Mouse (Mus musculus): Measurements from ENCODE around the gene Foxo3. TPM values are rescaled to one million over a fixed set of nuclear protein-coding genes. Genes with fewer than 3 reads are reported as not detected.

The Foxo3 gene
- total RNA-seq, 1 experiment from 2014 or later = 57.6 TPM

DNA sequence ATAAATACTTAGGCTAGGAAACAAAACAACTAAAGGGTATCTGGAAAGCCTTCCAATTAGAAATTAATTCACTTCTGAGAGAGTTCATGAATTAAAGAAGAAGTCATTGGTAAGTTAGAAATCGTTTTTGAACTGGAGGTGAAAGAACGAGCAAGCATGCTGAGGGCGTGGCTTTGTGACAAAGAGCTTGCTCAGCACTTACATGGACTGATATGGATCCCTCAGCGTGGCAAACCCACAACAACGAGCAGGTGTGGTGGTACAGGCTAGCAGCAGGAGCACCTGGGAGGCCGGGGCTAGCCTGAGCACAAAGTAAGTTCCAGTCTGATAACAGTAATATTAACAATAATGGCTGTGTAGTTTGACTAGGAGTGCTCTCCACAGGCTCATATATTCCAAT is 41.2 kb downstream of the Foxo3 start:
- ATAC-seq (replicated peaks; ENCODE audit: low read depth, poor library complexity, severe bottlenecking) = no peak

DNA sequence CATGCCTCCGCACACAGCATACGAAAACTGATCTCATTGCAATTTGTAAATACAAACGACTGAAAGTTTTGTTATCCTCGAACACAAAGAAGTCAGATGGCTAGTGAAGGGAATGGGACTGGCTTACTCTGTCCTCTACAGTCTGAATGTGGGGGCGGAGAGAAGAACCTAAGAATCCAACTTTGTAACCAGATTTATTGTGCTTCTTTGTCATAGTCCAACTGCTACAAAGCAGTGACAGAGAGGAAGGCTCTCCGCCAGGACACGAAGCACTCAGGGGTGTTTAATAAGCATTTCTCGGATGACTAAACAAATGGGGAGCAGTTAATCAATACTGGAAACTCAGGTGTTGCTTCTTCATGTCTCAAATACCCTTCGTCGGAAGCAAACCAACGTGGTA is 43.6 kb downstream of the Foxo3 start:
- no peak for ATAC-seq (replicated peaks; ENCODE audit: low read depth, poor library complexity, severe bottlenecking)

DNA sequence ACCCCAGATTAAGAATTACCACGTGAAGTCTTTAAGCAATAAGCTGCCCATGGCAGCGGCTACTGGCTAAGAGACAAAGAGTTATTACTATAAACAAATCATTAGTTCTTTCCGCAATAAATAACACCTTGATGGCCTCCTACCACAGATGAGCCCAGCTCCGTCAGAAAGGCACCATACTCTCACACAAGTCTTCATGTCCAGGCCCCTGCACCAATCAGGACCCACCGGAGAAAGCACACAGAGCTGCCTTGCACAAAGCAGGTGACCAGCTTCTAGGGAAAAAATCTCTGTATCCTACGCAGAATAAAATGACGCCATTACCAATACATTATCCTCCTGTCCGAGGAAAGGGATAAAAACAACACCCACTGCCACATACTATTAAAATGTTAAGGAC is 44.7 kb downstream of the Foxo3 start:
- no peak for ATAC-seq (replicated peaks; ENCODE audit: low read depth, poor library complexity, severe bottlenecking)

DNA sequence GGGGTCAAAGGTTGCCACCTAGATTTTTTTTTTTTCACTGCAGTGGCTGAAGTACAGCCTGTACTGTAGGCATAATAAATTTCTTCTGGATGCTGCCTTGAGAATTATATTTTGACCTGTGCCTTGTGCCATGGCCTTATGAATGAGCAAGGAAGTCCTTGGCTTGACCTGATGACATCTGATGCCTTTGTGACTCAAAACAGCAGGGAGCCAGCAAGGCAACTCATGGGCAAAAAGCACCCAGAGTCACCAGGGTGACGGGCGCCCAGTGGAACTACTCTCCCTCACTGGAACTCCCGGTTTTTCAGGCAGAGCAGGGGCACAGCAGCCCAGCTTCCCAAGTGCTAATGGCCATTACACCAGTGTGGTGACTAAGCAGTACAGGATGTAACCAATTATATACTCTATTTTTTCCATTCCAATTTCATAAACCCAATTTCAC is 45.4 kb downstream of the Foxo3 start:
- no peak for ATAC-seq (replicated peaks; ENCODE audit: low read depth, poor library complexity, severe bottlenecking)

DNA sequence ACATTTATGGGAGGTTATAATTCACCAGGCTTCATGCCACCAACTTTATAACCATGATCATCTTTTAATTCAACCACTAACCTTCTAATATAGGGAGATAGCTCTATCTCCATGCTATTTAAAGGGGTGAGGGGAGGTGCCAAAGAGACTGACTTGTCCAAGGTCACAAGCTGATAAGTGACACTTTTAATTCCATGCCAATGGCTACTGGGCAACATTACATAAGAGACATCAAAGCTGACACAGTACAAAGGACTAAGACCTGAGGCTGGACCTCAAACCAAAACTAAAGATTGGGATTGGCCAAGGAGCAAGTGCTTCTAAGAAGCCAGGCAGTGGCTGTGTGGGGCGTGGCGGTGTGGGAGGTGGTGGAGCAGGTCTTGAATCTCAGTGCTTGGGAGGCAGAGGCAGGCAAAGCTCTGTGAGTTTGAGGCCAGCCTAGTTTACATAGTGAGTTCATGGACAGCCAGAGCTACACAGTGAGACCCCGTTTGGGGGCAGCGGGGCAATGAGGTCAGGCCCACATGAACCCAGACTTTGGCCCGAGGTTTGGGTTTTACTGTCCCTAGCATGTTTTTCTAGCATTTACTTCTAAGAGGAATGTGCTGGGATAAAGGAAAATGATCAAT is 46.0 kb downstream of the Foxo3 start:
- no peak for ATAC-seq (replicated peaks; ENCODE audit: low read depth, poor library complexity, severe bottlenecking)

DNA sequence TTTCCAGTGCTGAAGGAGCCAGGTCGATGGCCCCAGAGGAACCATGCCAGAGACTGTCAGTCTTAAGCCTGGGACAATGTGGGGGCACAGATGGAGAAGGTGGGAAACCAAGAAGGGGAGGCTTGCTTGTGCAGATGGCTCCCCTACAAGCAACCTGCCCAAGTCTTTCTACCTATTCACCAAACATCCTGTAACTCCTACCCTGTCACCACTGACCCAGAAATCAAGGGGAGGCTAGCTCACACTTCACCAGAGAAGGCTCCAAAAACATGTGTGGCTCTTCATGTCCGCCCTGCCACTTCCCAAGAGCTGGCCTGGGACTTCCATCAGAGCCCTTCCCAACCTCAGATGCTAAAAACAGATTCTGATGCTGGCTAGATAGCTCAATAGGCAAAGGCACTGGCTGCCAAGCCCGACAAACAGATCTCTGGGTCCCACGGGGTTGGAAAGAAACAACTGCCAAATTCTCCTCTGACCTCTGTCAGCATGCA is 48.8 kb downstream of the Foxo3 start:
- ATAC-seq (replicated peaks; ENCODE audit: low read depth, poor library complexity, severe bottlenecking) = no peak

DNA sequence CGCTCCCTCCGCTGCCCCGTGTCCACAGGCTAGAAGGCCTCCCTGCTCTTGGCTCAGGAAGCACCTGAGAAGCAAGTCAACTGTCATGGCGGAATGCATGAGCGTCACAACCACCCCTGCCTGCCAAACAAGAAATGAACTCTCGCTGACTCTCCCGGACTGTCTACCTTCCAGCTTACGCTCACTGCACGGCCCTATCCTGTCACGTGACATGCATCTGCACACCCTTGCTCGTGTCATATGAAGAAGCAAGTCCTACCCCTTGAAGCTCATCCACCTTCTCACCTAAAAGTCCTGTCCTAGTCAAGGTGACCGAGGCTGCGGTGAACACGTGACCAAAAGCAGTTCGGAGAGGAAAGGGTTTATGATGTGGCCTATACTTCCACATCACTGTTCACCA is 50.4 kb downstream of the Foxo3 start:
- ATAC-seq (replicated peaks; ENCODE audit: low read depth, poor library complexity, severe bottlenecking) = no peak

DNA sequence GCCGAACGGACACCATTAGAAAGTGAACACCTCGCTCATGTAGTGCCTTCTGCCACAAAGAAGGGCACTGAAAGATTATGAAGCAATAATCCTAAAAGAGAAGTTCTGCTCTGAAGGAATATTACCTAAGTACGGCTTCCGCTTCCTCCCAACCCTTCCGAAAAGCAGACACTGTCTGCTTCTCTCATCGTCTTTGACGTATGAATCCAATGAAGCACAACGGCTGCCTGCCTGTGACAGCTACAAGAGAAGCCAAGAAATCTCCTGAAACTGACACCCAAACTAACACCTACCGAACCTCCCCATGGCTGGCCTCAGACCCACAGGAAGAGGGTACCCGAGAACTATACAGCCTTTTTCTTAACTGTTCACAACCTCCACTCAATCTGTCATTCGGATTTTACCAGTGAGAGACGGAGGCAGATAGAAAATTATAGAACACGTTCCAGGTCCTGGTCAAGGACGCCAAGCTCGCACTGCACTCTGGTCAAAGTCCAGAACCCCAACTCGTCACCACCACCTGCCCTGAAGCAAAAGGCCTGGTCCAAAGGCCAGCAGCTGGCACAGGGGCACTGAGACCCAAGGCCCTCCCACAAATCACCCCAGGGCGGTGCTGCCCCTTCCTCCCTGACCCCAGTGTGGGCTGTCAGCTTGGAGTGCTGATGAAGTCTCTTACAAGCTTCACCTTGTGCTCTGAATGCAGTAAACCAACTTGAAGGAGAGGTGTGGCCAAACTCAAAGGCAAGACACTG is 51.2 kb downstream of the Foxo3 start:
- ATAC-seq (replicated peaks; ENCODE audit: low read depth, poor library complexity, severe bottlenecking) = peak; percentile 36; the same call in 1 of the 2 replicates

DNA sequence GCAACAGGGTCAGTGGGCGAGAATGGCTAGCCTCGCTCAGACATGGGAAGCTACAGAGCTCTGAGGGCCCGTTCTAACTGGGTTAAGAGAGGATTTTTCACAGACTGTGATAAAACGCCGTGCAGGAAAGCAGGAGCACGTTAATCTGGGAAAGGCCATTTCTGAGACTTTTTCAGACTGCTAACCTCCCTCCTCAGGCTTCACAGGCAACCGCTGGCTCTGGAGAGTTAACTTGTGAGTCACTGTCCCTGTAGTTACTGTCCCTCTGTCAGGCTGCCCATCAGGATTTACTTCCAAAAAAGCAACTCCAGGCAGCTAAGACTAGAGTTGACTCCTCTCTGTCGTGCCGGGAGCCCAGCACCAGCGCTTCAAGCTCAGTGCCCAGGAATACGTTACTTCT is 54.6 kb downstream of the Foxo3 start:
- ATAC-seq (replicated peaks; ENCODE audit: low read depth, poor library complexity, severe bottlenecking) = no peak

DNA sequence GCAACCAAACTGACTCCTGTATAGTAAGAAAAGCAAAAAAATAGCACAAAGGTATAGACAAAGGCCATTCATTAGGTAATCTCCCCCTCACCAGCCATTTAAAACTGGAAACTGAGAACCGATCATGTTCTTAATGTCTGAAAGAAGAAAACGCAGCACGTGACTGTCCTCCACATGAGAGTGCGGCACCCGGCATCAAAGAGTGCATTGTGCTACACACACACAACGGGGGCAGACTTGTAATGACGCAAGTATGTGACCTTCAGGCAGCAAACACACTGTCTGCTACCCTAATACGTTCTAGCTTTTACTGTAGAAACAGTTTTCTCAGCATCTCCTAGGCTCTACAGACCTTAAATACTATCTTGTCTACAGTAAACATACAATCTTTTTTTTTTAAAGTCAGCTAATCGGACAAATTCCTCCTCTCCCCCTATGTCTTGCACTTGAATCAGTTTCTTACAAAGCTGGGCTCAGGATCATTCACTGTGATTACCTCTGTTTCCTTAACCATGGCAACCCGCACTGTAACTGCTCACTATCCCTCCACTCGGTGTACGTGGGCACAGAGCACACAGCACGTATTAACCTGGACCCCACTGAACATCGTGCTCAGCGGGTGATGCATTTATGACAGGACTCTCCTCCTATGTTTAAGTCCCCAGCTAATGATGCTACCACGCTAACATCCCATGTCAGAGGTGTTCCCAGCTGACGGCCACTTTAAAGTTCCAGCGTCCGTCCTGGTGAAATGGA is 55.2 kb downstream of the Foxo3 start:
- ATAC-seq (replicated peaks; ENCODE audit: low read depth, poor library complexity, severe bottlenecking) = no peak

DNA sequence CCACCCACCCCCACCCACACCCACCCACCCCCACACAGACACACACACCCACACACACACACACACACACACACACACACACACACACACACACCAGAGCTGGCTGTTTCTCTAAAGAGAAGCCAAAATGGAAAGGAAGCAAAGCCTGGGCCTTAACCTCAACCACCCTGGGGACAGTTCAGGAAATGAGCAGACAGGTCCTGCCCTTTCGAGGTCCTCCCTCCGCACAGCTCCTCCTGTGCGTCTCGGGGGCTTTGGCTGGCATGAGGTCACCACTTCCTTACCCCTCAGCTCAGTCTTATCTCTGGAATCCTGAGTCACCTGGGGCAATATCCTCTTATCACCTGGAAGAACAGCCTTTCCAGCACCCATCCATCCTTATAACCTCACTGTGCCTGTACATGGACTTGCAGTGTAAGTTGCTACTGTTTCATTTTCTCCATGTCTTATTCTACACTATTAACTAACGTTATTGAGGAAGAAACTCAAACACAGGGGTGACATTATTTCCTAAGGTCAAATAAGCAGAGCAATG is 56.1 kb downstream of the Foxo3 start:
- ATAC-seq (replicated peaks; ENCODE audit: low read depth, poor library complexity, severe bottlenecking) = peak; percentile 72

DNA sequence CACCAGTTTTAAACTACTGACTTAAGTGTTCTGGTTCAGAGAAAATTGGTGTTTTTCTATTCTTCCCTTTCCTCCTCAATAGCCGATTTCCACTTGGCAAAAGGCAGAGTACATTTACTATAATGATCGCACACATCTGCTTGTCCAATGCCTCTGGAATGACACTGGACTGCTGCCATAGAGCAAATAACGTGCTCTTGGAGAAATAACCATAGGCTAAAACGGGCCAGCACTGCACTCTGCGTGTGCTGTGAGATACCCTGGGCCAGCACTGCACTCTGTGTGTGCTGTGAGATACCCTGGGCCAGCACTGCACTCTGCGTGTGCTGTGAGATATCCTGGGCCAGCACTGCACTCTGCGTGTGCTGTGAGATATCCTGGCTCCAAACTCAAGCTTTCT is 65.1 kb downstream of the Foxo3 start:
- ATAC-seq (replicated peaks; ENCODE audit: low read depth, poor library complexity, severe bottlenecking) = no peak

DNA sequence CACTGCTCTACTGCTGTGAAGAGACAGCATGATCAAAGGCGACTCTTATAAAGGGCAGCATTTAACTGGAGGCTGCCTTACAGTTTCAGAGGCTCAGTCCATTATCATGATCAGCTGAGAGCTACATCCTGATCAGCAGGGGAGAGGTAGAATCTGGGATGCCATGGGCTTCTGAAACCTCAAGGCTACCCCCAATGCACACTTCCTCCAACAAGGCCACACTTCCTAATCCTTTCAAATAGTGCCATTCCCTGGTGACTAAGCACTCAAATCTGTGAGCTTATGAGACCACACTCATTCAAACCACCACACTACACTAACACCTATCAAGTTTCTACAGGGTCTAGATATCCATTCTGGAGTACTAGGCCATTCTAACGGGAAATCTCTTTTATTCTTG is 65.9 kb downstream of the Foxo3 start:
- ATAC-seq (replicated peaks; ENCODE audit: low read depth, poor library complexity, severe bottlenecking) = peak; percentile 34; the same call in 1 of the 2 replicates

DNA sequence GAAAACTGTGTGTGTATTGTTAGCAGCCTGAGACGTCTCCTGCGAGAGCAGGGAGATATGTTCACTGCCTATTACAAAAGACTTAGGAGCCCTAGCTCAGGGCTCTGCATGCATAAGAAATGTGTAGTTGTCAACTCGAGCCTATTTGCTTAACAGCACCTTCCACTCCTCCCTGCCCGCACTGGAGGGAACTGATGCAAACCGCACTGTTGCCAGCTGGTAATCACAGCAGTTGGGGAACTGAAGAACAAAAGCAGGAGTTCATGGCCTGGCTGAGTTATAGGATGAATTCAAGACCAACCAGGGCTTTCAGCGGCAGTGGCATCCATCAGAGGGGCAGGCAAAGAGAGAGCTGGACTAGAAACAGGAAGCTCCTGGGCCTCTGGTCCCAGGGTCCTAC is 66.7 kb downstream of the Foxo3 start:
- ATAC-seq (replicated peaks; ENCODE audit: low read depth, poor library complexity, severe bottlenecking) = no peak

DNA sequence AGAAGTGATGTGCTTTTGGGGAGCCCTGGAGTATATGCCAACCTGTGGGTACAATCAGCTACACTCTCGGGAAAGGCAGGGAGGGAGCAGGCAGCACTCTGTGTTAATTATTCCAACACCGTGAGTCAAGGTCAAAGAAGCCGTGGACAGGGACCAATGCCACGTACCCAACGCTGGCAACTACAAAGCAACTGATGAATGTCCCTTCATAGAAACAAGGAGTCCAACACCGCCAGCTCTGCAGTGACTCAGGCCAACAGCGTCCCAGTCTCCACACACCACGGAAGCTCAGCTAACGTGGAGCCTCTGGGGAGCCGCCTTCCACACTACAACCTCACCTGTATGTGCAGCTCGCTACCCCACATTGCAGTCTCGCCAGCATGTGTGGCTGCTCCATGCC is 68.9 kb downstream of the Foxo3 start:
- ATAC-seq (replicated peaks; ENCODE audit: low read depth, poor library complexity, severe bottlenecking) = no peak

DNA sequence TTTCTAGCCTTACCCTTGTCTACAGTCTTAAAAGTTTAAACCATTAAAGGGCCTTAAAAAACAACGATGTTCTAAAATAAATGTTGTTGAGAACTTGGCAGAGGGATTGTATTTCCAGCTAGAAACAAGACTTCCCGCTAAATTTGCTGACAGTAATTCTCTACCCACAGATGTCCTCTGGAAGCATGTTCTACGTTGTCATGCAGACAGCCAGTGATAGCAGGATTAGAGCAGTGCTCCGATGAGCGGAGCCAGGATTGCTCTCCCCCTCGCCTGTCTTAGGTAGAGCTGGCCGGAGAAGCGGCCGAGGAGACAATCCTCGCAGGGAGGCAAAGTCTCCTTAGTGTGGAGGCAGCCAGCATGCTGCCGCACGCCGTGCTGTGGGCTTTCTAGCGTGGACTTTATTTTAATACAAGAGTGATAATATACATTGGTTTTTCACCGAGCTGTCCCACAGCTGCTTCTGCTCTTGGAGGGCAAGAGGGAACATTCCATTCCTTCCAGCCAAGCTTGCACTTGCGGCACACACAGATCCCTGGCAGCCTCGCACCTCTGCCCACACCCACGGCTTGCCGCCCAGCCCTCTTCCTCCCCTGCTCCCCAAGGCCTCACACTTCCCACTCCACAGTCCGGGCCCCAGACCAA is 71.7 kb downstream of the Foxo3 start:
- no peak for ATAC-seq (replicated peaks; ENCODE audit: low read depth, poor library complexity, severe bottlenecking)

DNA sequence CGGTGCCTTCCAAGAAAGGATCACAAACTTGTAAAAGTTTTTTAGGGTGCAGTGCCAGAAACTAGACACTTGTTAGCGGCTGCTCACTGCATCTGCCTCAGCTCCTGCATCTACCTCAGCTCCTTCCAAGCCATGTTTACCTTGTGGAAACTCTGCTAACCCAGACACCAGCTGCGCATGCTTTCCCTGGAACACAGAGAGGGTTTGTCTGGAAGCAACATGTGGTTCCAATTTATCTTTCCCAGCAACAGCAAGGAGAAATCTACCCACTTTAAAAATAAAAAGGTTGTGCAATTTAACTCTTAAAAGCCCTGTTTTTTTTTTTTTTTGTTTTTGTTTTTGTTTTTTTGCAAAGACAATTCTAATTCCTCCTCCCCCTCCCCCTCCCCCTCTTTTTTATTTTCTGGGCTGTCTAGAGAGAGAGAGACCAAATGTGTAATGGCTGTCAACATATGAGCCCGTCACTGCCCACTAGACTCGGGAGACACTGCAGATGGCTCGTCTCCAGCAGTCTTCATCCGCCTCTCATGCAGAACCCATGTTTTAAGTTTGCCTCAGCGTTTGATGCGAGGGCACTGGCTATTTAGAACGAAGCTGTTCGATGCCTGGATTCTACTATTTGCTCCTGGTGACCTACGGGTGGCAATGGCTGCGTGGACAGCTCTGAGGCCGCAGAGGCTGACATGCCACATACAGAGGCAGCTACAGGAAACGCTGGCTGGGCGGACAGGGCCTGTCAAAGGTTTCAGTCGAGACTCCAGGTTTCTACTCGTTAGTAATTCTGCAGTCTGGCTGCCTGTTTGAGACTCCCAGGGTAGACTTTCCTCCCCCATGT is 73.0 kb downstream of the Foxo3 start:
- ATAC-seq (replicated peaks; ENCODE audit: low read depth, poor library complexity, severe bottlenecking) = no peak

DNA sequence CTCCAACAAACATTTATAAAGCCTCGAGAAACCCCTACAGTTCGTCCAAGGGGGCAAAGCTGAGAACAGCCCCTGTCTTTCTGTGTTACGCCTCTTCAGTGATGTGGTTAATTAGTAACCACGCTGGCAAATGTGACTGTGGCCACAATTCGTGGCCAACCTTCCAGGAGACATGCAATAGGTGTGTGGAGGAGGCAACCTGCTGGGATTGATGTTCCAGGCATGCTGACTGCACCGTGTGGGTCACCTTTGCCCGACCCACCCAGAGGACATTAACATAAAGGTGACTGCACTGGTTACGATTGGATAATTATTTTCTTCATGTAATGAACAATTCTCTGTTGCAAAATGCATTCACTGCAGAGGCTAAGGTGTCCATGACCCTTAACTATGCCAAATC is 74.0 kb downstream of the Foxo3 start:
- no peak for ATAC-seq (replicated peaks; ENCODE audit: low read depth, poor library complexity, severe bottlenecking)

DNA sequence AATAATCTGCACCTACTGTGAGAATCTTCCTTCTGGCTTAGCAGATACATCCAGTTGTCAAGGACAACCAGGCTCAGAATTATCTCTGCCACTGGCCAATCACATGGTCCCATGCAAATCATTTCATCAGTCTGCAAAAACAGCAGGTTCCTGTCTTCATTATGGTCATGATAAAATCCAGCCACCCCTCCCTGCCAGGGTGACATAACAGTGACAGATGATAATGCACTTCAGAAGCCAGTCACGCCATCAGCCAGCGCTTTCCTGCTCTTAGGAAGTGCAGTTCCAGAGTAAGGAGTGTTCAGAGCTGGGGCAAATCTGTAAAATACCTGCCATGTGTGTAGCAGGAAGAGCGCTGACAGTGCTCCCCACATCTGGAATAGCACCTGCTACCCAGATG is 77.1 kb downstream of the Foxo3 start:
- peak; percentile 31 for ATAC-seq (replicated peaks; ENCODE audit: low read depth, poor library complexity, severe bottlenecking)

Measured in common myeloid progenitor, adult 5-6 weeks (primary cell).